Mouse (Mus musculus) ovary, adult 10 weeks (tissue): ENCODE measurements around the gene Mrgpre. TPM values are rescaled to one million over a fixed set of nuclear protein-coding genes. Genes with fewer than 3 reads are reported as not detected.

Experiments
- polyA plus RNA-seq: library from polyadenylated mRNA; stranded (reverse); fragments of 350-450 nt; fragmentation: Illumina TruSeq; extraction: RNeasy Lipid Tissue Mini Kit (QIAGEN cat#74804); gene quantifications from one replicate; pipeline ENCODE4 v1.2.3, GENCODE M21; 2014

Mrgpre gene
- polyA plus RNA-seq = 0.26 TPM

DNA sequence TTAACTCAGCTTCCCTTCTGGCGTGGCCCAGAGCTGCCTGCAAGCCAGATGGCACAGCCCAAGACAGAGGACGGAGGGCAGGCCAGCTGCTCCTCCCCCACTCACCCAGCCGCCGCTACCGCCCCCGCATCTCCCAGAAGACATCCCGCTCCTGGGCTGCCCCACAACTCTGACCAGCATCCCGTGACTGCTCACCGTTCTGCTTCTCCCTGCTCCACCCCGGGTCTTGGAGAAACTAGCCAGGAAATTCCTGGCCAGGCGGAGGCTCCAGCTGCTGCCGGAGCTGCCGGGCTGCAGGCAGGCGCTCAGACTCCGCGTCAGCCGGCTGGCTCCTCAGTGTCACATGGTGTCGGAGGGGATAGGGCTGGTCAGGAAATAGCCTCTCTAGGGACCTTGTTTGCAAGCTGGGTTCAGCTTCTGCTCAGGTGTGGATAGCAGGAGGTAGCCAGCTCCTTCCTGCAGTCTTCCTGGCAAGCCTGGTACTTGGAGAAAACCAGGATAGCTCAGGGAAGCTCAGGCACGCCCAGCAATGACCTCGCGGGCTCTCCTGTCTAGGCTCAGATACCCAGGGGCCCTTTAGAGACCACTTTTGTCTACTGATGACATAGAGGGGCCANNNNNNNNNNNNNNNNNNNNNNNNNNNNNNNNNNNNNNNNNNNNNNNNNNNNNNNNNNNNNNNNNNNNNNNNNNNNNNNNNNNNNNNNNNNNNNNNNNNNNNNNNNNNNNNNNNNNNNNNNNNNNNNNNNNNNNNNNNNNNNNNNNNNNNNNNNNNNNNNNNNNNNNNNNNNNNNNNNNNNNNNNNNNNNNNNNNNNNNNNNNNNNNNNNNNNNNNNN is at the start of gene Mrgpre:
Mrgpre (minus strand) TSS at position 505 of the 834 bp plus-strand sequence.

GRCm38 (mm10) chr7:143822375-143823265 is 38.3 kb upstream of the Mrgpre start, which contains the start of the genes Nadsyn1 and Dhcr7:
Gene Nadsyn1 (minus strand): TSS chr7:143822849.
Gene Dhcr7 (plus strand): TSS chr7:143823145.

DNA sequence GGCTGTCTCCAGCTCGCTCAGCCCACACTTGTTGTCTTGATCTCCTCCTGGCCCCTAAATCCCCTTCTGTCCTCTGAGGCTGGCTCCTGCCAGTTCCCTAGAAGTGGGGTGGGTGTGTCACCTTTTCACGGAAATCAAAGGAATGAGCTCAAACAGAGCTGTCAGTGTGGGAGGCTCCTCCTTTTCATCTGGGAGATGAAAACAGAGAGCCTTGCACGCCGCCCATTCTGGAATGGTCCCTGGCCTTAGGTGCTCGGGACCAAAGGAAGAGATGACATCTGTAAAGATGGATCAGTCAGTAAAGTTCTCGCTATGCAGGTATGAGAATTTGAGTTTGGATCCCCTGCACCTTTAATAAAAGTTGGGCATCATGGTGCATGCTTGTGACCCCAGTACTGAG is 17.4 kb downstream of the Mrgpre start, which contains the start of gene Mrgprg:
Mrgprg (minus strand) TSS at position 101 of the 400 bp plus-strand sequence.

DNA sequence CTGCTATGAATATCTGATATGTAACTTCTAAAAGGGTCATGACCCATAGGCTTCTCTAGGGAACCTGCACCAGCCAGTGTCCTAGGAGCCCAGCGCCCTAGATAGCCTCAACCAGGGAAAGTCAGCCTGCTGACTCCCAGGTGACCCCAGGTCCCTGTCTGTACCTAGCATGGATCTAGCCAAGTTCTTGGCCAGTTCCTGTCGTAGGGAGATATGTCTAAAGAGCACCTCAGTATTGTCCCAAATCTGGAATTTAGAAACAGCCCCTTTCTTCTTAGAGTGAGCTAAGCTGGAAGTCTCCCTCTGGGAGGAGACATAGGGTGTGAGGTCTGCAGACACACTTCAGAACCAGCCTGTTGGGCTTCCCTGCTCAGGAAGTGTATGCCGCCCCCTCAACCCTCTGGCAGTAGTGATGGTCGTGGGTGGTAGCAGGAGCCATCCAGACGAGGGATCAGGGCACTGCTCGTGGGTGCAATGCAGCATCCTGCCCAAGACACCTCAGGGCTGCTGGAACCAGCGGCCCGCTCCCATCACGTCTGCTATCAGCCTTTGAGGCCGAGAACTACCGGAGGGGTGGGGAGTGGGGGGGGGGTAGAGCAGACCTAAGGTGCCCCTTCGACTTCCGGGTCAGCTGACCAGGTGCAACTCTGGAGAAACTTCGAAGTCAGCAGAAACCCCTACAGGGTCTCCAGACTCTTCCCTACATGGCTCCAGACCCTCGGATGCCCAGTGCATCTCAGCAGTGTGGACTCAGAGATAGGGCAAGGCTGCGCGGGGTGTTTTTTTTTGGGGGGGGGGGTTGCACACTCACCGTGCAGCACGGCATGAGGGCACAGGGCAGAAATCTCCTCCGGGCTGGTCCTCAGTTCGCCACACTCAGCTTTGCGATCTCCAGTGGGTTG is 27.9 kb downstream of the Mrgpre start, which contains the start of gene Osbpl5:
Osbpl5 (minus strand) TSS at position 861 of the 902 bp plus-strand sequence.

Other genes starting within 250 kb of the Mrgpre start
- gene Nap1l4, start 235.4 kb downstream of the Mrgpre start, polyA plus RNA-seq = 135 TPM
- 17.6 TPM for gene Cars, start 184.4 kb downstream of the Mrgpre start, polyA plus RNA-seq
- gene Tnfrsf26, start 155.8 kb downstream of the Mrgpre start, polyA plus RNA-seq = 0.88 TPM
- gene Tnfrsf22, start 134.8 kb downstream of the Mrgpre start, polyA plus RNA-seq = 8.1 TPM
- gene Tnfrsf23, start 98.6 kb downstream of the Mrgpre start, polyA plus RNA-seq = 2.8 TPM
- gene Osbpl5, start 27.5 kb downstream of the Mrgpre start, polyA plus RNA-seq = 4.2 TPM
- not detected for gene Mrgprg, start 17.5 kb downstream of the Mrgpre start, polyA plus RNA-seq
- gene Nadsyn1, start 38.3 kb upstream of the Mrgpre start, polyA plus RNA-seq = 3.2 TPM
- 7.1 TPM for gene Dhcr7, start 38.6 kb upstream of the Mrgpre start, polyA plus RNA-seq
- not detected for gene Gm498, start 82.3 kb upstream of the Mrgpre start, polyA plus RNA-seq
- 1.6 TPM for gene Shank2, start 217.4 kb upstream of the Mrgpre start, polyA plus RNA-seq